Mouse (Mus musculus): ENCODE measurements around the gene Tspo2.

Gene Tspo2

DNA sequence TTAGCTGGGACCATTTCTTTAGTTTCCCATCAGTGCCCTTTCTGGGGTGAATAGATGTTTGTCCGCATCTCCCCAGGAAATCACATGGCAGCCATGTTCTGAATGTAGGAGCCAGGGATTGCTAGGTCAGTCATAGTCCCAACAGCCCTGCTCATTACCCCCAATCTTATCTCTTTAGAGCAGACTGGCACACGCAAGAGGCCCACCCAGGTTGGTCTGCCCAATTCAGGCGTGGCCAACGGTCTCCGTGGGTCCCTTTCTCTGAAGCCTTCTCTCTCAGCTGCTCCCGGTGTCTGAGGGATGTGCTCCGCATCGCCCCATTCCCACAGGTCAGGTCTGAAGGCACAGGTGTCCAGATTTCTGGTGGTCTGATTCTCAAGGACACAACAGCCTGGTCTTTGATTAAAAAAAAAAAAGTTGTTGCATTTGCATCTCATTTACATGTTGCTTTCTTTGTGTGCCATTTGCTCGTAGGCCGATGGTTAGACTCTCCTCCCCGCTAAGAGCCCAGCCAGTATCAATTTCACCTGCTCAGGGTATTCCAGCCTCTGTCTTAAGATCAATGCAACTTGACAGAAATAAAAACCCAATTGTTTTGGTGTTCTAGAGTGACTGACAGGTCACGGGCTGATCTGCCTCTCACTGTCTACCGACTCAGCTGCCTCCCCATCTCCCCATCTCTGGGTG is 513 bp downstream of the Tspo2 start:
- no peak for DNase-seq

DNA sequence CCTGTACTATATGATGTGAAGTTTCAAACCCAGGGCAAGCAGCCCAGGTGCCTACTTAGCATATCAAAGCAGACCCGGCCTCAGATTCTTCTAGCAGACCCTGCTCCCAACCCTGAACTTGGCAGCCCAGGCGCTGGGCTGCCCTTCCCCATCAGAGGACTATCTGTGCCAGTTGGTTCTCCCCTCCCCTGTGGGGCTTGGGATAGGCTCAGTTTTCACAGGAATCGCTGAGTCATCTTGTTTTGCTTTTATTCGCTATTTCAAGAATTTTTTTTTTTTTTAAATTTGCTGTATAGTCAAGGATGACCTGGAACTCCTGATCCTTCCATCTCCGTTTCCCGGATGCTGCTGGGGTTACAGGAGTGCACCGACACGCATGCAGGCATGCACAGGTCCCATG is 3.6 kb downstream of the Tspo2 start:
- DNase-seq: no peak

DNA sequence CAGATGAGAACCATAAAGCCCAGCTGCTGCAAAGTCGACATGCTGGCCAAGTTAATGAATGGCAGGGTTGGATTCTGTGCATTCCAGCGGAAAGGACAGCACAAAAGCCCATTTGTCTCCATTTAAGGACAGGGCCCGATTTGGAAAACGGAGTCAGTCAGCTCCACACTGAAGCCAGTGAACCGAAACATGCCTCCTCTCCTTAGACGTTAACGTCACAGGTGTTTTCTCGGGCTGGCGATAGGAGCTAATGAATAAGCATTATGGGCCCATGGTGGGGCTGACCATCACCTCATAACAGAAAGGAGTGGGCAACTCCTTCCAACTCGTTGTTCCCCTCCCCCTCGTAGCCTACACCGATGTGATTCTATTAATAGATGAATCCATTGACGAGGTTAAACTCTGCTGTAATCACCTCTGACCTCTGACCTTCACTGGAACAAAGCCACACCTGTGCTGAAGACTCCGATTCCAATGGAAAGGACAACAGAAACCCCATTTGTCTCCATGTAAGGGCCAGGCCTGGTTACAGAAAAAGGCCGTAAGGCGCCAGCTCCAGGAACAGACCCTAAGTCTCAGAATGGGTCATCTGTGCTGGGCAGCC is 7.7 kb downstream of the Tspo2 start:
- peak; percentile 72 to 83 for DNase-seq

DNA sequence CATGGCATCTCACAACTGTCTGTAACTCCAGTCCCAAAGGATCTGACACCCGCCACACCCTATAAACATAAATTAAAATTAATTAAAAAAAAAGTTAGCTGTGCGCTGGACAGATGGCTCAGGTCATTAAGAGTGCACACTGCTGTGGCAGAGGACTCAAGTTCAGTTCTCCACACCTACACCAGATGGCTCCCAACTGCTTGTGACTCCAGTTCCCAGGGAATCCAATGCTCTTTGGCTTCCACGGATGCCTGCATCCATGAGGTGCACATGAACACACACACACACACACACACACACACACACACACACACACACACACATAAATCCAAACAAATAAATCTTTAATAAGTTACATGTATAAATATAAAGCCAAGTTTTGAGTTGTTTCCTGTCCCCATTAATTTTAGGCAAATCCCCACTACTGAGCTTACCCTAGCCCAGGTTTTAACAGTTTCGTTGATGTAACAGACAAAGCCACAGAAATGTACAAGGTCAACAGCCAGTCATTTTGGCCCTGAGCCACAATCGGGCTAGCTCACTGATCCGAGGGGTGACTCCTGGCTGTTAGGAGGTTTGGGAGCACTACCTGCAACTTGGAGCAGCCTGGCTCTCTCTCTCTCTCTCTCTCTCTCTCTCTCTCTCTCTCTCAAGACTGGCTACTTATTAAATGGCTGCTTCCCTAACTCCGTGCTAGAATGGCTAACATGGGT is 8.4 kb downstream of the Tspo2 start:
- DNase-seq: peak; percentile 70 to 79

DNA sequence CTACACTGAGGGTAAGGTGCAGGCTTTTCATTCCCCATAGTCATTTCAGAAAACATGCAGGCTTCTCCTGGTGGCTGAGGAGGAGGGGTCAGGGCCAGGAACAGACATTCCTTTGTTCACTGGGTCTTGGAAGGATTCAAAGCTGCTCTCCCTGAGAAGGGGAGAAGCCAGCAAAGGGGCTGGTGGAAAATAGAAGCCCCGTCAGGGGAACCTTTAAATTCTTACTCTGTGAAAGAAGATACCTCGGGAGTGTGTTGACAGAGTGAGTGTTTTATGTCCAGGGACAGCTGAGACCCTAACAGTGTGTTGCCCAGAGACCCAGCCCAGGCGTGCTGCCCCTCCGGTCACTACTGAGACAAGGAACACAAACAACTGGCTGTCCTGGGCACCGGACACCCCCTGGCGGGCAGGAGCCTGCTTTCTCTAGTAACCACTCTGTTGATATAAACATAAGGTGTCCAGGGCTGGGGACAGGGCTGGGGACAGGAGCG is 13.9 kb downstream of the Tspo2 start:
- DNase-seq: peak in 1 of 2 experiments; percentile 49

DNA sequence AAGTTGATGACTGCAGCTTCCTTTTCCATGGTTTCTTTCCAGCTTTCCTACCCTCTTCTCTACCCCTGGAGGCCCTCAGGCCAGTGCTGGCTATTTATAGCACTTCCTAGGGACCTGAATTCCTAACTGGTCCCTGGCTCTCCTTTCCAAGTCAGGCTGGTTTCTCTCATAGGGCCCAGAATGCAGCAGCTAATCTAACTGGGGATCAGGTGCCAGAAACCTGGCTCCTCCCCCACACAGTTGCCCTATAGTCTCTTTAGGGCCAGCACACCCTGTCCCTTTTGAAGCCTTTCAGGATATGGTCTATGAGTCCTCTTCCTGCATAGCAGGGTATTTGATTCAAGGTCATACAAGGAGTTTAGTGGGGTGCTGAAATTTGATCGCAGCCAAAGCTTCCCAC is 14.8 kb downstream of the Tspo2 start:
- peak; percentile 32 to 50 for DNase-seq

DNA sequence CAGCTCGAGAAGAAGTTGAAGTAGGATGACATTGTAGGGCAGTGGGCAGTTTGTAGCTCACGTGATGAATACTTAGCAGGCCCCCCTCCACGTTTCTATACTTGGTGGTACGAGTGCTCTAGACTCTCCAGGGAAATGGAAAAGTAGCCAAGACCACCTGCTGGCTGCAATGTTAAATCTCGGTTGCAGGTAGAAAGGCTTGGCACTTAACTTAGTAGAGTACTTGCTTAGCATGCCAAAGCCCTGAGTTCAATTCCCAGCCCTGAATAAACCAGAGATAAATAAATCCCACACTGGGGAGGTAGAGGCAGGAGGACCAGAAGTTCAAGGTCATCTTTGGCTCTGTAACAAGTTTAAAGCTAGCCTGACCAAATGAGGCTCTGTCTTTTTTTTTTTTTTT is 16.8 kb downstream of the Tspo2 start:
- no peak for DNase-seq

DNA sequence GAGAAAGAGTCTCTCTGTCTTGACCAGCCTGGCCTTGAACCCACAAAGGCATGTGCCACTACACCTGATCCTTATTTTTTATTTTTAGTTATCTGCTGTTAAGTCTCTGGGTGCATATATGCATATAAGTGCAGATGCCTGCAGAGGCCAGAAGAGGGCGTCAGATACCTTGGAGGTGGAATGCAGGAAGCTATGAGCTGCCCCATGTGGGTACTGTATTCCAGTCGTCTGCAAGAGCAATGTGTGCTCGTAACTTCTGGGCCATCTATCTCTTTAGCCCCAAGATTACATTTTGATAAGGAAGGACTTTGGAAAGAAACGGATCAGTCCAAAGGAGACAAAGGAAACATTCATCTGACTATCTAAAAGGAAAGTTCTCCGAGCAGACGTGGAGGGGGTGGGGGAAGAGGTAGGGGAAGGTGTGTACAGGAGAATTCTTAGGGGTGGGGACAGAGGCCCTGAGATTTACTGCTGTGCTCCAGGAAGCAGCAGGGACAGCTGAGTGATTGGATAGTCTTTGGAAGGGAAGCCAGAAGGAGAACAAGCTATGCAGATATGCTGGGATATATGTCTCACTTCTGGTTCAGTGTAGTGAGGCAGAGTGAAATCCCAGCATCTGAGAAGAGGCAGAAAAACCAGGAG is 17.5 kb downstream of the Tspo2 start:
- DNase-seq: no peak

DNA sequence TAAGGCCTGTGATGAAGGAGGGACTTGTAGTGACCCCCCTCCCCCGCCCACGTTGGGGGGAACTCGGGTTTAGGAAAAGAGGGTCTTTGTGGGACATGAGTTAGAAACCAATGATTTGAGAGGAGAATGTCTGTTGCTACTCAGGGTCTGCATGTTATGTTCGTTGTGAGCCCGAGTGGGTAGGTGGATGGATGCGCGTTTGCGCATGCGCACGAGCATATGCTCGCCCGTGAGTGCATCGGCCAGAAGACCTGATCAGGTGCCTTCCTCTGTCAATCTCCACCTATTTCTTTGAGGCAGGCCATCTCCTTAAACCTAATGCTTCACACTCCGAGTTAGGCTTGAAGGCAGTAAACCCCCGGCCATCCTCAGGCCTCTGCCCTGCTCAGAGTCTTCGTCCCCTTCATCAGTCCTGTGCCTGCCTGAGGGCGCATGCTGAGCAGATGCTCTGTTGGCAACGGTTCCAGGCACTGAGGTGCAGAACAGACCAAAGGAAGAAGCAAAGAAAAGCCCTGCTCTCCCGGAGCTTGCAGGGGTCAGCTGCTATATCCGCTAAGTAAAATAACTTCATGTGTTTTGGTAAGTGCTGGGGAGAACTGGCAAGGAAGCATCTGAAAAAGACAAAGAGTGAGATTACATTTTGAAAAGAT is 18.2 kb downstream of the Tspo2 start:
- no peak for DNase-seq

DNA sequence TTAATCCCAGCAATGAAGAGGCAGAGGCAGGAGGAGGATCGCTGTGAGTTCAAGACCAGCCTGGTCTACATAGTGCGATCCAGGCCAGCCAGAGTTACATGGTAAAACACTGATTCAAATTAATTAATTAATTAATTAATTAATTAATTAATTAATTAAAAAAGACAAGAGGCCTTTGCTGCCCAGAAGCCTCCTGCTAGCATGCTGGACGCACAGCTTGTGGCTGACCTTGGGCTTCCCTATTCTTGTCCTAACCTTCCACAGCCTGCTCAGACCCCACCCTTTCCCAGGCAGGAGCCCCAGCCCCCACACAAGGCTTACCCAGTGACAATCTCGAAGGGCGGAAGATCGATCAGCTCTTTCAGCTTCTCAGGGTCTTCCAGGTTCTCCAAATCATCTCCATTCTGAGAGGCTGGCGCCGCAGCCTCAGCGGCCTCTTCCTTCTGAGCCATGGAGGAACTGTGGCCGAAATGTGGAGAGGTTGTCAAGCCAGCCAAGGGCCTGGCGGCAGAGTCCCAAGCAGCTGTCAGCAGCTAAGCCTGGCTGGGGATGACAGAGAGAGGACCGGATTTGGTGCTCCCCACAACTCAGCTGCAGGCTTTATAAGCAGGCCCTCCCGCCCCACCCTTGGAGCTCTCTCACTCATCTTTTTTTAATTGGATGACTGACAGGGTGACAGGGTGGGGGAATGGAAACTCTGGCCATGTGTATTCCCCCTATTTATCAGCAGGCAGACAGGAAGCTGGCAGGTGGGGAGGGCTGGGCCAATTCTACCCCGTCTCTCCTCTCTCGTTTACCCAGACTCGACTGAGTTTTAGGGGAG is 19.0 kb downstream of the Tspo2 start, which contains the start of gene Apobec2:
Gene Apobec2, minus strand, starts transcription at position 773 of the 823 bp plus-strand sequence.
- DNase-seq: no peak

DNA sequence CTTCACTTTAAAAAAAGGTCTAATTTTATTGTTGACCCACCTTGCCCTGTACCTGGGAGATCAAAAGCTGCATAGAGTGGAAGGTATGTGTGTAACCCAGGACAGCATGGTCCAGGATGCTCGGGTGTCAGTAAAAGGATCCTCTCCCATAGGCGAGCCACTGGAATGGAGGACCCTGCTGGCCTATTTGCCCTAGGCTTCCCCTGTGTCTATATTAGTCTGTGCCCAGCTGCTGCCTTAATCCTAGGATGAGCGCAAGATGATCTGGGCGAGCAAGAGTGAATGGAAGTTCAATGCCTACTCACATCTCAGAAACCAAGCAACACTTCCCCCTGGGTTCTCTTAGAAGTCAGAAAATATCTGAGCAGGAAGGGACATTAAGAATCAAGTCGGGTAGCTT is 20.3 kb downstream of the Tspo2 start:
- no peak for DNase-seq

DNA sequence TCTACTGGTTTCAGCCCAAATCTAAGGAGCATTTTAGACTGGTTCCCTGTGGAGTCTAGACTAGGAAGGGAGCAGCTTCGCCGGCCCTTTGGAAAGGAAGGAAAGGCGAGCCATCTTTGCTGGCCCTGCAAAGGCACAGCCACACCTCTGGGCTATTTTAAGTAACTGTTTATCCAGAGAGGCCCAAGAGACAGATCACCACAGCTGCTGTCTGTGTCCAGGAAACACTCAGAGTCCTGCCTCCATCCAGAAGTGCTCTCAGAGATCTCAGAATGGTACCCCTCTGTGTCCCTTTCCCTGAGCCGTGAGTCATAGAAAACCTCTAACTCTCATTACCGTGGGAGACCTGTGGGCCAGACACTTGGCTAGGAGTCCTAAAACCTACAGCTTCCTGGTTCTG is 20.9 kb downstream of the Tspo2 start:
- DNase-seq: no peak

DNA sequence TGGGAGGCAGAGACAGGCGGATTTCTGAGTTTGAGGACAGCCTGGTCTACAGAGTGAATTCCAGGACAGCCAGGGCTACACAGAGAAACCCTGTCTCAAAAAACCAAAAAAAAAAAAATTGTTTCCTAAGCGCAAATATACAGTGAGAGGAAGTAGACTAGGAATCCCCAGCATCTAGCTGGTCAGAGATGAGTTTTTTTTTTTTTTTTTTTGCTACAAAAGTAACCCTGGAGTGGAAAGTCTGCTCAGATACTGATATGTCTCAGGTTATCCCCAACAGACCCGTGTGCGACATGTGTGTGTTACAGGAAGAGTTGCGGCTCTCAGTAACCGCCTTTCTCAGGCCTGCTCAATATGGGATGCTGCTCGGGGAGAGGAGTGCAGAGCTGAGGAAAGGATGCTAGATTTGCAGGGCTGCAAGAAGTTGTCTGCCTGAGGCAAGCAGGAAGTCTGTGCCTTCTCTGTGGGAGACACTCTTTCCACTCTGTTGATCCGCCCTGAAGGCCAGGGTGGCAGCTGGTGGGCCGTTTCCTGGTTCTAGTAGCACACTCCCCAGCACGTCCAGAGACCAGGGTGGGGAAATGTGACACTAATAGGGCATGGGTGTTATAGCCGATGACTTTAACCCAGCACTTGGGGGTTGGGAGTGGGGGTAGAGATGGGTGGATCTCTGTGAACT is 23.3 kb downstream of the Tspo2 start:
- DNase-seq: no peak

DNA sequence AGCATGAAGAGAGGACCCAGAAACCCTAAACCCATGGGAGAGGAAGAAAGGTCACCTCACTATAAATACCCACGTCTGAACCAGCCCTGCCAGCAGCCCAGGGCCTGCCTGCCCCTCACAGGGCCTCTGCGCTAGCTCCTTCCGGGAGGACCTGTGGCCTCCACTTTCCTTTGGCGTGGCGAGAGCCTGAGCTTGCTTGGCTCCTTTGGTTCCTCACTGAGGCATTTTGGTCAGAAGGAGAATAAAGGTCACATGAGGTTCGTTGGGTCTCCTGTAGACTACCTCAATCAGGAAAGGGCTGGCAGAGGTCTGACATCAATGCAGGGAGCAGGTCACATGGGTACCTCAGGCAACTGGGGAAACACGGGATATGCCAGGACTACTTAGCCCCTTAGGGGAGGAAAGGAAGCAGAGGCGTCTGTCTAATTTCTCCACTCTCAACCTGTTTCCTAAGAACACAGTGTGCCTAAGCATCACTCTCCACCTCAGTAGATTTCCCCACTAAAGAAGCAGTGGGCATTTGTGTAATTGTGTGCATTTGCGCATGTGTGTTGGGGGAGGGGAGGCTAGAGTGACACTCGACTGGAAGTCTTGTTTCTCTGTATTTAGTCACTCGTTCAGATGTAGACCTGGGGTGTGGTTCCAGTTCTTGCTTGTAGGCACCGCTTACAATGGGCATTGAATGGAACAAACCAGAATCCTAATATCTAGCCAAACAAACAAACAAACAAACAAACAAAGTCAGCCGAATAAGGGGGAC is 24.2 kb downstream of the Tspo2 start:
- DNase-seq: no peak

DNA sequence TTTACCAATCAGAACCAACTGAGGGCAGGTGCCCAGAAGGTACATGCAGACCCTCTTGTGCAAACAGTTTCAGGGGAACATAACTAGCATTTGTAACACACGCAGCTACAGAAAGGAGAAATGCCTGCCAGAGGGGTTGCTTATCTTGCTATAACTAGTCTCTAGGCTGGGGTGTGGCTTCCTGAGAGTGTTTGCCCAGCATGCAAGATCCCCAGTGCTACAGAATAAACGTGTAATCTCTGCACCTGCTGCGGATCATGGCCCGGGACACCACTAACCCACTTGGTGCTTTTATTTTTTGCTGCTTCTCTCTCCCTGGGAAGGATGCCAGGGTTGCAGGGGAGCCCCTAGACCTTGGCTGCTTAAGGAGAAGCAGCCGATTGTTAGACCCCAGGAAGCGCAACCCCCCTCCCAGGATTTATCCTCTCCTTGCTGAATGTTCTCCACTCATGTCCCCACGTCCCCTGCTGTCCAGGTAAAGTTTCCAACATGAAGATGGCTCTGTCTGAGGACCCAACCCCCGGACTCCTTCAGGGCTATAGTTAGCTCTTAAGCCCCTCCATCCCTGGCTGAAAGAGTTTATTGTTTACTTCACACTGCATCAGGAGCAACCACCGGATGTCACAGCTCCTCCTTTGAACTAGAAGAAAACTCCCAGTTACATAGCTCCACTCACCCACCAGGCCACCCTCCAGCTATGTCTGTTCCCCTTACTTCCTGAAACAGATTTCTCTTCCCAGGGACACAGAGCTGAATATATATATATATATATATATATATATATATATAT is 25.3 kb downstream of the Tspo2 start:
- no peak for DNase-seq

DNA sequence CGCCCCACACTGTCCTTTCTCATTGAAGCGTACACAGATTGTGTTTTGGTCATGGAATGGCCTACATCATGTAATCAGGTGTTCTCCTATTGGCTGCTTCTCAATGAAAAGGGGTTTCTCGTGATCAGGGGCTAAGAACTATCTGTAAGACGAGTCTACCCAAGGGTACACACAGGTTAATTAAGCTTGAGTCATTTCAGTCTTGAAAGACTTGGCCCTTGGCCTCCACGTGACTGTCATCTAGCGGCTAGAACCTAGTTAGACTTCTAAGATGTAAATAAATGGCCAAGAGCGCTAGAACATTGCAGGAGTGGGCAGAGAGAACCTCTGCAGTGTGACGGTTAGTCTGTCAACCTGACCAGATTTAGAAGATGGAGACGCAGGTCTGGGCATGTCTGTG is 27.1 kb downstream of the Tspo2 start:
- peak; percentile 62 to 67 for DNase-seq

DNA sequence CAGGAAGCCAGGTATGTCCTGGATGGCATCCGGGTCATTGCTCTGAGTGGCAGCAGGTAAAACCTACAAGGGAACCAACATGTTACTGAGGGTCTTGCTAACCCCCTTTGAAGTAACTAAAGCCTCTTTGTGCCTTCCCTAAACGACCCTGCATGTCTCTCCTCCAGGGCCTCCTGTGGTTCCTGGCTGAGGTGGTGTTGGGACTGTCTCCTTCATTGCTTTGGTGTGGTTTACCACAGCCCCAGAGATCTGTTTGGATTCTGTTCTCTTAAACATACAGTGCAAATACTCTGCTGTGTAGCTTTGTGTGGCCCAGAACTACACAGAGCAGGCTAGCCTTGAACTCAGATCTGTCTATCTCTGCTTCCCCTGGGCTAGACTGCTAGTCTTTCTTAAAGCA is 31.8 kb downstream of the Tspo2 start:
- no peak for DNase-seq

DNA sequence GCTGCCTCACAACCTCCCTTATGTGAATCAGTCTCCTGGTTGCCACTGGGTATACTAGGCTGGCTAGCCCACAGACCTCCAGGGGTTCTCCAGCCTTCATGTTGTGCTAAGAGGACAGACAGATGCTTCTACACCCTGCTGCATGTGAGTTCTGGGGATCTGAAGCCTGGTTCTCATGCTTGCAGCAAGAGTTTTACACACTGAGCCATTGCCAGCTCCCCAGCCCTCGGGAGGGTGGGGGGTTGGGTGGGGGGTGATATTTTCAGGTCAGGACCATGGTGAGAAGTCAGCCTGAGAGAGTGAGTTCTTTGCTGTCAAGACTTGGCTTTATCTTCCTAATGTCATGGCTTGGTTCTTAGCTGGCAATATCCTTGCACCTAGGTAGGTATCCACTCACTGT is 32.5 kb downstream of the Tspo2 start:
- DNase-seq: no peak

DNA sequence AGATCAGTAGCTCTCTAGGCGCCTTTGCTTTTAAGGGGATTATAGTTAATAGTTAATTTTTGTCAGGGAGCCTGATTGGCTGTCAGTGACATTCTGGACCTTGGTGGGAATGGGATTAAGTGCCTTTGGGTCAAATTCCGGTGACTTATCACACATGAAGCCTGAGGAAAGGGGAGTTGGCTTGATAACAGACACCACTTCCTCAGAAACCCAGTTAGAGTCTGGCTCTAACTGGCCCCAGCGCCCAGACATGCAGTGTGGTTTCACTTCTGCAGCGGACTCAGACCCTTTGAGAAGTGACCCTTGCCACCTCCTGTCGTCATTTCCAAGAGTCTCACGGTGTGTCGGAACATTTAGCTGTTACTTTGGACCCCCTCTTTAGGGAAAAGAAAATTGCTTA is 33.1 kb downstream of the Tspo2 start:
- peak; percentile 65 to 70 for DNase-seq

DNA sequence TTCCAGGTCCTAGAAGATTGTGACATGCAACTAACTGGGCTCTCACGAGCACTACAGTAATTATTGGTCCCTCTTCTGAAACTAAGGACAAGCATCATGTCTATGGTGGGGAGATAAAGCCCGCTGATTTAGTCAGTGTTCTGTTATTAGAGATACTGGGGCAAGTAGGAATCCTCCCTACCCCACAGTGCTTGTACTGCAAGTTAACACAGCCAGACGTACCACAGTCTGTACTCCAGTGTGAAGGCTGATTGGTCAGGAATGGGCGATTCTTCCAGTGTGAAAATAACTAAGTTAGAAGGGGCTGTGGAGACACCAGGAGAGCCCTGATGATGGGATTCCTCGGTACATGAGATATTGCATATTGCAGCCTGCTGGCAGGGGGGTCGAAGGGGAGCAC is 33.8 kb downstream of the Tspo2 start:
- DNase-seq: no peak

Data from kidney, postnatal 36 days (tissue).